In the genomic region with DNA sequence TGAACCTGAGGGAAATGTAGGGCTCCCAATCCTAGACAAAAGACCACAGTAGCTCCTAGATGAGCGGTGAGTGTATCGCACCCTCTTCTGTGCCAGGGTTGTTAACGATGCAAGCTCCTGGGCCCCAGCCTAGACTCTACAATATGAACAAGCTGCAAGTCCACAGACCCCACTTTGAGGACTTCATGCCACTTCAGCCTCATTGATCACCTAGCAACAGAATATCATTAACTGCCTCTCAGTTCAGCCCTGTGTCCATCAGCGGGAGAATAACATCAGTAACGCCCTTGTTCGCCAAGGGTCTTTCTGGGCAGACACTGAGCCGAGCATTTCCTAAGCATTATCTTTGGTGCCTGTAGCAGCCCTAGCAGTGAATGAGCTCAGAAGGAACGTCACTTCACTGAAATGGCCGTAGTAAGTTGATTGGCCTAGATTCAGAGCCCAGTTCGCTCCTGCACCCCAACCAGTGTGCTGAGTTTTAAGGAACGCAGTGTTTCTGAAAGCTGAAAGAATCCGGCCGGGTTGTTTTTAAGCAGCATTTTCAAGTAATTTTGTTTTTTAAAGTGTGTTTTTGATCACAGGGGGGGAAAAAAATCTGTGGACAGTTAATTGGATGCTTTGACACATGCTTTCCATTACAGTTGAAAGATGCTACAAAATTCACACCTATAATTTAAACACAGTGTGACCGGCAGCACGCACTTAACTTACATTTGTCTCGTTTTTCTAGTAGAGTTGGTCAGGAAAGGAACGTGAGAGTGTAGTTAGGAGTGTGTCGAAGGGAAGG, we compare ENCODE assay signal across 9 mouse cellular contexts. TPM values are rescaled to one million over a fixed set of nuclear protein-coding genes. Genes with fewer than 3 reads are reported as not detected.
DNase-seq lines count a peak whose midpoint lies in the region; ATAC-seq and TF ChIP-seq lines count a peak whose summit lies in the region.
"Had no signal": no experiment of that assay in that cellular context is flagged by ENCODE, and none has a peak within 500 bp of the region (broad histone marks: within the 10 kb centered on the region; RNA-seq: fewer than 3 reads in every experiment).

No protein-coding gene starts in this region.

- H3K27ac ChIP-seq in hindbrain, embryonic 10.5 days = peak overlapping the region; percentile 83
- H3K27ac ChIP-seq in neural tube, embryonic 14.5 days (ENCODE audit: low read depth, low read length) = peak overlapping the region; percentile 62
- no peak overlapping the region for H3K27ac ChIP-seq in kidney, adult 2 months (ENCODE audit: insufficient read depth, low read depth, low read length)

- 54% methylated on average over 18 of the region's 18 CpGs for WGBS in hindbrain, embryonic 10.5 days
- 33% methylated on average over 18 of the region's 18 CpGs for WGBS in neural tube, embryonic 14.5 days
- 93% methylated on average over 18 of the region's 18 CpGs for WGBS in kidney, adult 2 months

- H3K9me3 ChIP-seq in hindbrain, embryonic 10.5 days = no peaks in the 10 kb centered on the region
- H3K9me3 ChIP-seq in neural tube, embryonic 14.5 days (ENCODE audit: control insufficient read depth, low read length) = no peaks in the 10 kb centered on the region

- H3K4me1 ChIP-seq in hindbrain, embryonic 10.5 days (replicated peaks) = peaks cover 51% of the 10 kb centered on the region
- 0 out of 2 replicates have a peak, but pooled peaks cover 3% of the 10 kb centered on the region for H3K4me1 ChIP-seq in neural tube, embryonic 14.5 days (ENCODE audit: control insufficient read depth, insufficient read depth, low read length)
- peaks cover 7% of the 10 kb centered on the region; the same call in 1 of the 2 replicates for H3K4me1 ChIP-seq in kidney, adult 2 months (ENCODE audit: control insufficient read depth, insufficient read depth, low read length)

- DNase-seq in layer of hippocampus, adult 11-12 months (ENCODE audit: low spot score) = peak; percentile 33
- no peak for DNase-seq in layer of hippocampus, postnatal 25 days (ENCODE audit: extremely low spot score in 1 of 2, low spot score in 1 of 2)
- DNase-seq in hindbrain, embryonic 10.5 days (ENCODE audit: low spot score) = peak; percentile 68
- DNase-seq in left cerebral cortex, adult 9 months (ENCODE audit: low spot score in 2 of 2) = peak; percentile 42 to 66
- DNase-seq in kidney, postnatal 25 days = no peak
- no peak for DNase-seq in kidney, adult 2 months
- DNase-seq: liver had no signal

- no peak overlapping the region for H3K9ac ChIP-seq in neural tube, embryonic 14.5 days (replicated peaks; ENCODE audit: low read depth, low read length)

- H3K27me3 ChIP-seq in hindbrain, embryonic 10.5 days (ENCODE audit: insufficient read depth, poor library complexity, severe bottlenecking) = peaks cover 23% of the 10 kb centered on the region
- H3K27me3 ChIP-seq in neural tube, embryonic 14.5 days (ENCODE audit: control insufficient read depth, insufficient read depth, low read length) = no peaks in the 10 kb centered on the region
- H3K27me3 ChIP-seq in kidney, adult 2 months (replicated peaks; ENCODE audit: control insufficient read depth, insufficient read depth, low read length) = no peaks in the 10 kb centered on the region

- TF ChIP-seq CTCF in kidney, adult 2 months (conservative IDR thresholded peaks at IDR 0.05; ENCODE audit: insufficient read depth, insufficient read length, low read depth, low read length) = no peak

- 0 out of 2 replicates have a peak, but pooled peaks cover 2% of the 10 kb centered on the region for H3K36me3 ChIP-seq in hindbrain, embryonic 10.5 days
- no peaks in the 10 kb centered on the region for H3K36me3 ChIP-seq in neural tube, embryonic 14.5 days (ENCODE audit: control insufficient read depth, insufficient read depth, low read length)
- H3K36me3 ChIP-seq in kidney, adult 2 months (ENCODE audit: control insufficient read depth, insufficient read depth, low read length) = no peaks in the 10 kb centered on the region

- no peak overlapping the region; the same call in 1 of the 2 replicates for H3K4me3 ChIP-seq in hindbrain, embryonic 10.5 days
- no peak overlapping the region for H3K4me3 ChIP-seq in neural tube, embryonic 14.5 days (ENCODE audit: low read depth, low read length)
- H3K4me3 ChIP-seq in kidney, adult 2 months (ENCODE audit: insufficient read depth, low read depth, low read length) = no peak overlapping the region

- TF ChIP-seq POLR2A in kidney, adult 2 months (IDR thresholded peaks at IDR 0.05; ENCODE audit: low read depth, low read length) = no peak

- no peak overlapping the region for H3K4me2 ChIP-seq in neural tube, embryonic 14.5 days (ENCODE audit: low read depth, low read length)

- ATAC-seq in neural tube, embryonic 14.5 days (ENCODE audit: low read depth) = peak; percentile 89
- no peak for ATAC-seq in erythroid progenitor cell, adult 5-6 weeks (replicated peaks; ENCODE audit: low FRiP score, poor library complexity, severe bottlenecking)

RNA-seq across cellular contexts. Expression of a gene that starts 32.1 kb away (rescaled TPM):
- 10 to 100 TPM; 12.7 TPM for total RNA-seq in layer of hippocampus, postnatal 25 days (2021)
- 48.4 and 48.5 TPM in 2 replicates for polyA plus RNA-seq in hindbrain, embryonic 10.5 days (2016; fragmentation: Nextera tagmentation; extraction: Ambion mirVana)
- 34.5 and 40.9 TPM in 2 replicates for polyA plus RNA-seq in neural tube, embryonic 14.5 days (2014; fragmentation: Nextera tagmentation; extraction: Ambion mirVana)
- 9.4 and 13.7 TPM in 2 replicates for polyA plus RNA-seq in kidney, adult 2 months (2012; rRNA removed)
- 13.4 and 31.7 TPM in 2 replicates for total RNA-seq in erythroid progenitor cell, adult 5-6 weeks (2015; ENCODE audit: low replicate concordance)
- 9.5 and 26.3 TPM in 2 replicates for total RNA-seq in erythroid progenitor cell, adult 5-6 weeks (2017; ENCODE audit: low replicate concordance)

RNA-seq across cellular contexts. Expression of a gene that starts 47.3 kb away (rescaled TPM):
- total RNA-seq in layer of hippocampus, postnatal 25 days (2021) = 10 to 100 TPM; 36.5 to 37.4 TPM
- polyA plus RNA-seq in hindbrain, embryonic 10.5 days (2016; fragmentation: Nextera tagmentation; extraction: Ambion mirVana) = 54.7 and 56.4 TPM in 2 replicates
- 78.1 and 80.3 TPM in 2 replicates for polyA plus RNA-seq in neural tube, embryonic 14.5 days (2014; fragmentation: Nextera tagmentation; extraction: Ambion mirVana)
- 7.4 and 9.4 TPM in 2 replicates for polyA plus RNA-seq in kidney, adult 2 months (2012; rRNA removed)
- total RNA-seq in erythroid progenitor cell, adult 5-6 weeks (2015; ENCODE audit: low replicate concordance) = 27.0 and 27.7 TPM in 2 replicates
- total RNA-seq in erythroid progenitor cell, adult 5-6 weeks (2017; ENCODE audit: low replicate concordance) = 11.3 and 14.4 TPM in 2 replicates

Comparison
In these comparisons a context has a peak if more than half of its experiments do, and no peak if none do; other contexts are left out.
1. DNase-seq: peak in layer of hippocampus, adult 11-12 months (single experiment), hindbrain, embryonic 10.5 days (single experiment) and left cerebral cortex, adult 9 months (2 of 2); none in layer of hippocampus, postnatal 25 days (0 of 2), kidney, postnatal 25 days (0 of 2) and kidney, adult 2 months (single experiment).